Mouse (Mus musculus): ENCODE measurements around the gene Eps15.

Gene Eps15

GRCm38 (mm10) chr4:109432668-109433375, 152.8 kb downstream of the Eps15 start:
- DNase-seq (ENCODE audit: extremely low spot score, low spot score), result no peak

GRCm38 (mm10) chr4:109433641-109434040, 153.6 kb downstream of the Eps15 start:
- no peak for DNase-seq (ENCODE audit: extremely low spot score, low spot score)

DNA sequence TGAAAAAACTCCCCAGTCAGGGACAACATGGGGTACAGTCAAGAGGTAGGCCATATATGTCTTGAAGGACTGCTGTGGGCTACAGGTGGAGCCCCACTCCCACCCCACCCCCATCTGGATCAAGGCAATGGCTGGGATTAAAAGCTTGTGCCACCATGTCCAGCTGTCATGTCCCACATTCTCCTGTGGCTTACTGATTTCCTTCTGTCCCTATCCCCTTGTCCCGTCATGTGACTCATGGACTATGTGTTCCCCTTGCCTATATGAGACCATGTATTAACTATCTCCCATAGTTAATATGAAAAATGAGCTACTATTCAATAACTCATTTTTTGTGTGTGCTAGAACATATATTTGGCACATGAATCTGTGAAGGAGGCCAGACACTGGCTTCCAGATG, 154.2 kb downstream of the Eps15 start:
- DNase-seq (ENCODE audit: extremely low spot score, low spot score), result no peak
